Mouse (Mus musculus): ENCODE measurements around the gene Slc16a11.
"Not testable (repeated sequence)": the region's sequence is repeated elsewhere in the genome, so short reads cannot be mapped to it uniquely, and the experiment has no call there.

The Slc16a11 gene

GRCm38 (mm10) chr11:70212423-70212822 lies at the start of gene Slc16a11:
Gene Slc16a11, plus strand, starts transcription at chr11:70212752.
- no peak for DNase-seq (ENCODE audit: extremely low spot score, low spot score)

DNA sequence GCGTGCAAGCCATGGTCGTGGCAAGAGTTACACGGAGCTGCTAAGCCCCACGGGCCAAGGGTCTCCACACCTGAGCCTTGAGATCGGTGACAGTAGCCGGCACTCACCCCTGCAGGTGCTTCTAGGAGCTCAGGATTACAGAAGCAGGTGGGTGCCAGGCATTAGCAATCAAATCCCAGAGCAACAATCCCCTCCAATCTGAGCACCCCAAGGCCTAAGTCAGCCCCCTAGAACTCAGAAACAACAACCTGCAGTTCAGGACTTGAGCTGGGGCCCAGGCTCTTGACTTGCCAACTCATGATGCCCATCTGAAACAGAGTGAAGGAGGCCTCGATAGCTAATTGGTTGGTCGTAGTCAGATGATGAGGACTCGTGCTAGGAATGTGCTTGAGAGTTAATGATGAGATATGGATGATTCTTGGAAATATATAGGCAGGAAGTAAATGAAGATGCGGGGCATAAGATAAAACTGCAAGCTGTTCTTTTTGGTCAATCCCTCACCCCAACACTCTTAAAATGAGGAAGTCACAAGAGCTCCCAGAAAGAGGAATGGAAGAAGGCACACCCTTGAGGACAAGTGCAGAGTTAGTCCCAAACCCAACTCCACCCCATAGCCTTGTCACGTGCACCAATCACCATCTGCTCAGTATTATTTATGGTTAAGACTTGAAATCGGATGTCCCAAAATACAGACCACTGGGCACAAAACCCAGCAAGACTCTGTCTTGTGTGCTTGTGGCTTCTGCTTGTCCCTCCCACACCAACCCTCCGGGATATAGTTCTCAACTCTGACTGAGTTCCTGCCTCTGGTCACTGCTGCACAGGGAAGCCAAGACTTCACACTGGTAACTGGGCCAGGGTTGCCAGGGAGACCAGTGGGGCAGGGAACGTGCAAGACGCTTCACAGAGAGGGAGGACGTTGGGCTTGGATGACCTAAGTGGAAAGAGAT lies 46.3 kb upstream of the Slc16a11 start:
- no peak for DNase-seq (ENCODE audit: extremely low spot score, low spot score)

GRCm38 (mm10) chr11:70168136-70168535 lies 44.4 kb upstream of the Slc16a11 start:
- DNase-seq (ENCODE audit: extremely low spot score, low spot score): no peak

DNA sequence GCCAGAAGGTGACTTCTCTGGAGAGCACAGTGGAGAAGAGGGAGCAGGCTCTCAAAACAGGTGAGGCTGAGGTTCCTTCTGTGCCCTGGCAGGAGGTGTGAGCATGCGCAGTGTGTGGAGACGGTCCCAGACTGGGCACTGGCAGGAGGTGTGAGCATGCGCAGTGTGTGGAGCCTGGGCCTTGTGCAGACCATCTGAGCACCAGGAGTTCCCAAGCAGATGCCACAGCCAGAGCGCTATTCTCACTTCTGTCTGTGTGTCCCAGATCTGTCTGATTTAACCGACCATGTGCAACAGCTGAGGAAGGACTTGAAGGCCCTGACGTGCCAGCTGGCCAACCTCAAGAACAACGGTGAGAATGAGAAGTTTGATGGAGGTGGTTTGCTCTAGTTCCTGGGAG lies 43.1 kb upstream of the Slc16a11 start:
- DNase-seq (ENCODE audit: extremely low spot score, low spot score): not testable (repeated sequence)

GRCm38 (mm10) chr11:70170291-70170690 lies 42.3 kb upstream of the Slc16a11 start:
- DNase-seq (ENCODE audit: extremely low spot score, low spot score): no peak

- DNase-seq (ENCODE audit: extremely low spot score, low spot score): no peak
Measured at GRCm38 (mm10) chr11:70171181-70171580, 41.4 kb upstream of the Slc16a11 start.

GRCm38 (mm10) chr11:70171847-70172246 lies 40.7 kb upstream of the Slc16a11 start:
- no peak for DNase-seq (ENCODE audit: extremely low spot score, low spot score)

GRCm38 (mm10) chr11:70172298-70172697 lies 40.3 kb upstream of the Slc16a11 start:
- no peak for DNase-seq (ENCODE audit: extremely low spot score, low spot score)

GRCm38 (mm10) chr11:70174491-70174890 lies 38.1 kb upstream of the Slc16a11 start:
- no peak for DNase-seq (ENCODE audit: extremely low spot score, low spot score)

GRCm38 (mm10) chr11:70177647-70178046 lies 34.9 kb upstream of the Slc16a11 start:
- DNase-seq (ENCODE audit: extremely low spot score, low spot score): no peak

DNA sequence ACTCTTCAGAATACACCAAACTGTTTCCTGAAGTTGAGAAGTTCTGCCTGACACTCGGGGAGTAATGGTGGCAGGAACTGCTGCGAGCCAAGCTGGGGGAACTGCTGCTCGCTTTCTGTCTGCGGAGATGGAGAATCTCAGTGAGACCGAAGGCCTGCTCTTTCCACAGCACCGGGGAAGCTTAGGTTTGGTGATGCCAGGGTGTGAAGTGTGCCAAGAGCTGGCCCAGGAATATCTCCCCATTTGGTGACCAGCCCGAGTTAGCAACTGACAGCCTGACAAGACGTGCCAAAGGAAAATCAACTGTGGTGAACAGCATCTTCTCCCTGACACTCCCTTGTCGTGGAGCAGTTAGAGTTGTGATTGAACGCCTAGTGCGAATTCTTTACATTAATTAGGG lies 34.2 kb upstream of the Slc16a11 start:
- DNase-seq (ENCODE audit: extremely low spot score, low spot score): no peak

- DNase-seq (ENCODE audit: extremely low spot score, low spot score): no peak
Measured at GRCm38 (mm10) chr11:70178756-70179155, 33.8 kb upstream of the Slc16a11 start.

DNA sequence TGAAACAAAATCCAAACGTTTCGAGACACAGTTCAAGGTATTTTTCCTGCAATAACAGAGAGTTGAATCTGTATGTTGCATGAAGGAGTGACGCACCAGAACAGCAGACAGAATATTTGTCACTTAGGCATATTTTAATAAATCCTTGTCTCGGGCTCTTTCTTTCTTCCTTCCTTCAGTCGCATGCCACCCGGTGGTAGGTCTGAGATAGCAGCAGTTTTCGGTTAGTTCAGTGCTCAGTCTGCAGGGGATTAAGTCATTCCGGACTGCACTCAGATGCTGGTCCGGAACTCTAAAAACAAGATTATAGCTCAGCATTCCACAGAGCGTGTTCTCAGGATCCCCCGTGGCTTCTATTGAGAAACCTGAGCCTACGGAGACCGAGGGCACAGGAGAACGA lies 33.2 kb upstream of the Slc16a11 start:
- no peak for DNase-seq (ENCODE audit: extremely low spot score, low spot score)

DNA sequence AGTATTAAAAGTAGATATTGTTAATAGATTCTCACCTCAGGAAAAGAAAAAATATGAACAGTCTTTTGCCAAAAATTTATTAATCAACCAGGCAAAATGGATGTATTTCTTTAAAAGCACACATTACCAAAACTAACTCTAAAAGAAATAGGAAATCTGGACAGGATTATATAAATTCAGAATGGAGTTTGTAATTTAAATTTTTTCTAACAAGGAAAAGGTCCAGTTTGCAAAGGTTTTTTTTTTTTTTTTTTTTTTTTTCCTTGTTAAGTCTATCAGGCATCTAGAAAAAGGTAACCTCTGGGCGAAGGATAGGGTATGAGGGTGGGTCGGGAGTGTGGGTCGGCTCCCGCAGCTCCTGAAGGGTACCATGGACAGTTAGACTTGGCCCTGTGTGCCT lies 32.1 kb upstream of the Slc16a11 start:
- no peak for DNase-seq (ENCODE audit: extremely low spot score, low spot score)

GRCm38 (mm10) chr11:70185120-70185519 lies 27.4 kb upstream of the Slc16a11 start:
- DNase-seq (ENCODE audit: extremely low spot score, low spot score): no peak

DNA sequence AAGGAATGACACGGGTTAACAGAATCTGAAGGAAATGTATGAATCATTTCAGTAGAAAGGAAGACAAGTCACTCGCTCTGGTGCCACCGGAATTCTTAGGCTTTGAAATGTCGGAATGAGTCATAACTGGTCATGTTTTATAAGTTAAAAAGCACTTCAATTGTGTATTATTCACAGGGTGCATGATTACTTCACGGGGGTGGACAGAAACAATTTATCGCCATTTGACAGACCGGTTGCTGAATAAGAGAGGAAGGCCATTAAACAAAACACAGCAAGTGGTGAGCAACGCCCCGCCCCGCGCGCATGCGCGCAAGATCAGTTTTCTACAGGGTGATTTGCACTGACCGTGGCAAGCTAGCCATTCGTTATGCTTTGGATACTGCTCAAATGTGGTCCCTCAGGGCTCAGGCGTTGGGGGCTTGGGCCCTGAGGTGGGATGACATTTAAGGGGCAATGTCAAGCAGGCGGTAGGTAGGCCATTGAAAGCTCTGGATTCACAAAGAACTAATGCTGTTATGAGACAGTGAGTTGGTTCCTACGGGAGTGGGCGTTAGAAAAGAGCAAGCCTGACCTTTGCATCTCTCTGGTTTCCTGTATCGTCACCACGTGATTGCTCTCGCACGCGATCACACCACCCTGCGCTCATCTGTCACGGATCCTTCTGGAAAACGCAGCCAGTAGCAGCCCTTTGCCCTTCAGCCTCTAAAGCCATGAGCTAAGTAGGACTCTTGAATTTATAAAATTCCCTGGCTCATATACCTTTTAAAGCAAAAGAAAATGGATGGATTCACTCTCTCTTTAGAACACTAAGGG lies 23.0 kb upstream of the Slc16a11 start:
- no peak for DNase-seq (ENCODE audit: extremely low spot score, low spot score)

DNA sequence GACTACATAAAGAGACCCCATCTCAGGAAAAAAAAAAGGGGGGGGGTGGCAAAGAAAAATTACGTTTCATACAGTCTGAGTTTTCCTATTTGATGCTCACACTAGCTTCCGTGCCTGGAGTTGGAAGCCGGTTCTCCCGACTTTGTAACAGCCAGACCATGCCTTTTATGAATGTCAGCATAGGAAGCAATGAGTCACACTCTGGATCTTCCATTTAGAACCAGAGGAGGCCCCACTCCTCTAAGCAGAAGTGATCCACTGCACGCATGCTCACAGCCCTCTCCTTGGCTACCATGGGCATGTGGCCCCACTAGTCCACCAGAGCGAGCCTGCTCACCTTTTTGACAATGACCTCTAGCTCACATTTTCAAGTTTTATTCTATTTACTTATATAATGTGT lies 21.4 kb upstream of the Slc16a11 start:
- DNase-seq (ENCODE audit: extremely low spot score, low spot score): no peak

- no peak for DNase-seq (ENCODE audit: extremely low spot score, low spot score)
Measured at GRCm38 (mm10) chr11:70192157-70192556, 20.4 kb upstream of the Slc16a11 start.

- no peak for DNase-seq (ENCODE audit: extremely low spot score, low spot score)
Measured at GRCm38 (mm10) chr11:70193354-70194285, 18.9 kb upstream of the Slc16a11 start.

- DNase-seq (ENCODE audit: extremely low spot score, low spot score): no peak
Measured at GRCm38 (mm10) chr11:70198332-70198731, 14.2 kb upstream of the Slc16a11 start.

DNA sequence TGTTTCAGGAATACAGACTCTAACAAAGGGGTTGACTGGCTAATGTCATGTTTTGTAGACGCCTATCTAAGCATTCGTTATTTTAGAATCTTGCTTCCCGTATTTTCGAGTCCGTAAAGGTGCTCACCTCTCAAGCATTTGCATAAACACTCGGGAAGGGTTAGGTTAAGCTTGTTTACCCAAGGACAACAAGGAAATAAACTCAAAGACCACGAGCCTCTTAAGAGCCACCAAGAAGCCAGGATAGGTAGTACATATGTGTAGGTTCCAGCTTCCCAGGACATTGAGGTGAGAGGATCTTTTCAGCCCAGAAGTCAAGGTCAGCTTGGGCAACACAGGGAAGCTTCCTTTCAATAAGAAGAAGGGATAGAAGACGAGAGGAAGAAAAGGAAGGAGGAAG lies 13.4 kb upstream of the Slc16a11 start:
- no peak for DNase-seq (ENCODE audit: extremely low spot score, low spot score)
